In genomic region chr11:112501781-112502180, GRCm38 (mm10) we compare ENCODE assay signal across 11 mouse cellular contexts.
DNase-seq lines count a peak whose midpoint lies in the region; ATAC-seq lines count a peak whose summit lies in the region.
"Had no signal": no experiment of that assay in that cellular context is flagged by ENCODE, and none has a peak within 500 bp of the region (broad histone marks: within the 10 kb centered on the region; RNA-seq: fewer than 3 reads in every experiment).

No protein-coding gene starts in this region.

- no peaks in the 10 kb centered on the region for H3K27me3 ChIP-seq in hindbrain, embryonic 11.5 days (ENCODE audit: control insufficient read depth, insufficient read depth, low read length)
- H3K27me3 ChIP-seq in midbrain, embryonic 12.5 days: no peaks in the 10 kb centered on the region
- H3K27me3 ChIP-seq: heart, embryonic 13.5 days; stomach, embryonic 15.5 days had no signal

- no peaks in the 10 kb centered on the region for H3K36me3 ChIP-seq in hindbrain, embryonic 11.5 days (ENCODE audit: control insufficient read depth, insufficient read depth, low read length)
- no peaks in the 10 kb centered on the region for H3K36me3 ChIP-seq in midbrain, embryonic 12.5 days
- H3K36me3 ChIP-seq: heart, embryonic 13.5 days; stomach, embryonic 15.5 days had no signal

- no peaks in the 10 kb centered on the region for H3K9me3 ChIP-seq in hindbrain, embryonic 11.5 days (ENCODE audit: control insufficient read depth, low read length)
- H3K9me3 ChIP-seq in midbrain, embryonic 12.5 days: no peaks in the 10 kb centered on the region
- H3K9me3 ChIP-seq: heart, embryonic 13.5 days; stomach, embryonic 15.5 days had no signal

- DNase-seq in 3T3-L1 (ENCODE audit: low read depth, low spot score): peak; percentile 19
- peak; percentile 90 for DNase-seq in embryo, embryonic 10.5 days (ENCODE audit: low spot score)
- peak; percentile 79 for DNase-seq in hindbrain, embryonic 11.5 days (ENCODE audit: low spot score)
- DNase-seq in adrenal gland, adult 2 months: no peak
- DNase-seq in heart, postnatal 4 days: no peak
- no peak for DNase-seq in lung, postnatal 25 days (ENCODE audit: low spot score)

- no peak overlapping the region for H3K4me2 ChIP-seq in hindbrain, embryonic 11.5 days (replicated peaks; ENCODE audit: low read depth, low read length)
- H3K4me2 ChIP-seq in midbrain, embryonic 12.5 days (replicated peaks): peak overlapping the region; percentile 18; the same call in 1 of the 2 replicates
- H3K4me2 ChIP-seq: heart, embryonic 13.5 days; stomach, embryonic 15.5 days had no signal

- 6% methylated on average over 5 of the region's 5 CpGs for WGBS in hindbrain, embryonic 11.5 days
- WGBS in midbrain, embryonic 12.5 days: 2% methylated on average over 5 of the region's 5 CpGs

- H3K9ac ChIP-seq in hindbrain, embryonic 11.5 days (ENCODE audit: low read depth, low read length): no peak overlapping the region
- no peak overlapping the region; the same call in 1 of the 2 replicates for H3K9ac ChIP-seq in midbrain, embryonic 12.5 days (replicated peaks)
- H3K9ac ChIP-seq: heart, embryonic 13.5 days; stomach, embryonic 15.5 days had no signal

- no peaks in the 10 kb centered on the region; the same call in 1 of the 2 replicates for H3K4me1 ChIP-seq in hindbrain, embryonic 11.5 days (replicated peaks; ENCODE audit: control insufficient read depth, insufficient read depth, low read length)
- peaks cover 30% of the 10 kb centered on the region for H3K4me1 ChIP-seq in midbrain, embryonic 12.5 days
- H3K4me1 ChIP-seq: heart, embryonic 13.5 days; stomach, embryonic 15.5 days had no signal

- no peak overlapping the region for H3K4me3 ChIP-seq in hindbrain, embryonic 11.5 days (ENCODE audit: low read depth, low read length)
- no peak overlapping the region for H3K4me3 ChIP-seq in midbrain, embryonic 12.5 days
- H3K4me3 ChIP-seq: heart, embryonic 13.5 days; stomach, embryonic 15.5 days had no signal

- ATAC-seq in hindbrain, embryonic 11.5 days (ENCODE audit: low FRiP score): peak; percentile 99
- ATAC-seq in midbrain, embryonic 12.5 days (ENCODE audit: low FRiP score, low read depth): peak; percentile 99
- ATAC-seq in CD4-positive, CD25-positive, alpha-beta regulatory T cell, adult 4 months: no peak

- peak overlapping the region; percentile 54; the same call in 1 of the 2 replicates for H3K27ac ChIP-seq in hindbrain, embryonic 11.5 days (ENCODE audit: low read depth, low read length)
- H3K27ac ChIP-seq in midbrain, embryonic 12.5 days (replicated peaks): peak overlapping the region; percentile 59
- H3K27ac ChIP-seq: heart, embryonic 13.5 days; macrophage; stomach, embryonic 15.5 days had no signal

Comparison
In these comparisons a context has a peak if more than half of its experiments do, and no peak if none do; other contexts are left out.
1. DNase-seq: peak in 3T3-L1 (single experiment), embryo, embryonic 10.5 days (single experiment) and hindbrain, embryonic 11.5 days (single experiment); none in adrenal gland, adult 2 months (single experiment), heart, postnatal 4 days (single experiment) and lung, postnatal 25 days (single experiment).